Mouse (Mus musculus) A20 (cell line): ENCODE measurements around the gene Polr1c.

Source experiments
- DNase-seq: peaks from one replicate; pipeline ENCODE4 v3.0.0-alpha.2; 2011; ENCODE audit warnings: low read depth, low spot score

Polr1c gene

DNA sequence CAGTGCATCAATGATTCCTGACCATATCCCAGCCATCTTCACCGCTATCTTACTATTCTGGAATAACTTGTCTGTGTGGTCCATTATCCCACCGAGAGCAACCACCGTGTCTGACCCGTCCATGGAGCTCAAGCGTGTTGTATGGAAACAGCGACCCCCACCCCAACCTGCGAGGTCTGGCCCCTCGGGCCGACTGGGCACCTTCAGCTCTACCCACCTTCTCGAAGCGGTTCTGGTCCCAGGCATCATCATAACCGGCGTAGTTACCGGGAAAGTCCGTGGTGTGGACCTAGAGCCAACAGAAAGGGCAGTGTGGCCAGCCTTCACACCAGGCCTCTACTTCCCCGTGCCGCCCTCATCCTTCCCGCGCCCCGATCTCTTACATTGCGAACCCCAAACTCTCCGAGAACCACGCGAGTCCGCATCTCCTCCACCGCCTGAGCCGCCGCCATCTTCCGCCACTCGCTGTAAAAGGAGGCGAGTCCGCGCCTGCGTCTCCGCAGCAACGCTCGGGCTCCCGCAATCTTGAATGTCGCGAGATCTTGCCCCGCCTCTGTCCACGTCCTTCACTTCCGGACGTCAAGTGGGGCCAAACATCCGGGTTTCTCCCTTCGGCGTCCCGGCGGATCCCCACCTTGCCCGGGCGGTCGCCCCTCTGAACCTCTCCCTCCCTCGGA, at the start of gene Polr1c, which contains the start of gene Yipf3:
Polr1c (minus strand) TSS at position 543 of the 677 bp plus-strand sequence.
Yipf3 (plus strand) TSS at position 569 of the 677 bp plus-strand sequence.
- DNase-seq: peak; percentile 94

DNA sequence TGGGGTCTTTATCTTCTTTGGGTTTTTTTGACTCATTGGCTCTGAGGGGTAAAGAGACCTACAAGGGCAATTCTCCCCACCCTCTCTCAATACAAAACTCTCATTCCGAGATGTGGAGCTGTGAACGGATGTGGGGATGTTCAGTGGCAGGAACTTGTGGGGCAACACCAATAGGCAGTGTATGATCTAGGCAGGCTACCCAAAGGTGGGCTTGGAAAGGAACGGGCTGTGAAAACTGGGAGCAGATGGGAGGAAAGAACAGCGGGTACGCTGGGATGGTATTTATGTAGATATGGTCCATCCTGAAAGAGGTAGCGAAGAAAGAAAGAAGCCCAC, 49.1 kb upstream of the Polr1c start:
- no peak for DNase-seq

DNA sequence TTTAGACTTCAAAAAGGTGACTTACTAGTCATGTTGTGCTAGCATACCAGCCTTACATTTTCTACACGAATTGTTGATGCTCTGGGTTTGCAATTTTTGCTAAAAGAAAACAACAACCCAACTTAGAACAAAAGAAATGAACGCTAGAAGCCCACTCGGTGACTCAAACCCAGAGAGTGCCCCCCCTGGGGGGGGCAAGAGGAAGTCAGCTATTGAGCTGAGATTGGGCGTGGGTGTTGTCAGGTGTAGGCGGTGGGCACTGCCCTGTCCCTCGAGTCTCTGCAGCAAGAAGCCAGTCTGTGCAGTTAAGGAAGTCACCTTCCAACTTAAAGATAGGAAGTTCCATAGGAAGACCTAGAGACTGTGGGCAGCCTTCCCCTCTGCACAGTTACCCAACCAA, 48.7 kb upstream of the Polr1c start:
- DNase-seq: peak; percentile 14

DNA sequence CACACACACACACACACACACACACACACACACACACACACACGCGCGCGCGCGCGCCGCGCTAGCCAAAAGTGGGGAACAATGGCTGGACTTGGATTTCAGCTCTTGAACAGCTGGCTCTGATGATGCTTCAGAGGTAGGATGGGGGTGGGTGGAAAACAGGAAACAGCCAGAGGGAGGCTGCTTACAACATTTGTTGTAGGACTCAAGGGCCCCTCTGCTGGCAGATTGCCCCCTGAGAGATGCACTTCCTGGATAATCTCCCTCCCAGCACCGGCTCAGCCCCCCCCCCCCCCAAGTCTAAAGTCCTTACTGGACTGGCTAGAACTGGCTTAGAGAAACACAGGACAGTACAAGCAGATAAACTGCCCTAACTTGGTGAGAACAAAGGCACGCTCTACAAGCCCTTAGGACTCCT, 39.8 kb upstream of the Polr1c start:
- DNase-seq: no peak

DNA sequence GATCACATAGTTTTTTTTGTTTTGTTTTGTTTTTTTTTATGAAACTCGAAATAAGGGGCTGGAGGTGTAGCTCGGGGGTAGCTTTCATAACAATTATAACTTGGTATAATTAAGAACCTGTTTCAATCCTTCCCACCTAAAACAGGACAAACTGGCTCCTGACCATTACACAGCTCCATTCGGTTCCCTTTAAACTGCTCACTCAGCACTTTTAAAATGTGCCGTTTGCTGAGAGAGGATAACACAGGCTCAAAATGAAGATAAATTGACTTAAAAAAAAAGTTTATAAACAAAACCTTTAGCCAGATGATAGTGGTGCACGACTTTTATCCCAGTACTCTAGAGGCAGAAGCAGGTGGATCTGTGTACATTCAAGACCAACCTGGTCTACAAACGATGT, 37.6 kb upstream of the Polr1c start:
- DNase-seq: no peak

DNA sequence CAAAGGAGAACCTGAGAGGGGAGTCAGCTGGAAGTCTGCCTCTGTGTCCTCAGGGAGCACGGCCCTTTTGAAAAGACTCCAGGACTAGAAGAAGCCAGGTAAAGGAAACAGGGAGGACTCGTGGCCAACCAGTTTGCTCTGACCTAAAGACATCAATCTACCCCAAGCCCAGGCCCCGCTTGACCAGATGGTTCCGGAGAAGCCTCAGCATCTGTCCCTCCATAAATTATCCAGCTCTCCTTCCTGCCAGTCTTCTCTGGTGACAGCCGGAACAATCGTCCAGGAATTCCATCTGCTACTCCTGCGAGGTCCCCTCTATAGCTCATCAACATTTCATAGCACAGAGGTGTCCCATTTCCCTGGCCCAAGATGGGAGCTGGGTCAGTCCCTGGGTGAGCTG, 36.8 kb upstream of the Polr1c start:
- DNase-seq: no peak

DNA sequence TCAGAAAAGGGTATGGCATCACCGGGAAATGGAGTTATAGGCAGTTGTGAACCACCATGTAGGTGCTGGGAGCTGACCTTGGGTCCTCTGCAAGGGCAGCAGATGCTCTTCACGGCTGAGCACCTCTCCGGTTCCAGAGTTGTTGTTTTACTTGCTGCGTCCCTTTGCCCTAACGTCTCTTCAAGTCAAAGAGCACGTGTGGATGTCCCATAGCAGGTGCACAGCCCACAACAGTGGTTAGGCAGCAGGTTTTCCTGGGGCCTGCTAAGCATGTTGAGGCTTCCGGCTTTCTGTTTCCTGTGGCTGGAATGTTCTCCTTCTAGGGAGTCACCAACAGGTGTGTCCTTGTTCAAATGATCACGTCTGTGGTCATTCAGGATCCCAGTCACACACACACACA, 36.1 kb upstream of the Polr1c start:
- DNase-seq: no peak

DNA sequence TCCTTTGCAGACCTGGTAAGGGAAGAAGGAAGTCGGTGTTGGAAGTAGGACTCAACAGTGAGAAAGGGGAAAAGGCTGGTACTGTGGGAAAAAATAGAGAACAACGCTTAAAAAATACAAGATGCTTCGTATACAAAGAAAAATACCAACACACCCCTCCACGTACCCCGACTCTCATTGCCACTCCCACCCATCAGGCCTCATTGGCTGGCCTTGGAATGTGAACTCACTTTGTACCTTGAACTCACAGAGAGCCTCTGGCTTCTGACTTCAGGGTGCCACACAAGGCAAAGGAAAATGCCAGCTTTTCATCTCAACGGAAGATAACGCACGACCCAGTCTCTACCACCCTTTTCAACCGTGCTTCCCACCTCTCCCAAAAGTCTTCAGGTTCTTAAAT, 35.3 kb upstream of the Polr1c start:
- DNase-seq: no peak

DNA sequence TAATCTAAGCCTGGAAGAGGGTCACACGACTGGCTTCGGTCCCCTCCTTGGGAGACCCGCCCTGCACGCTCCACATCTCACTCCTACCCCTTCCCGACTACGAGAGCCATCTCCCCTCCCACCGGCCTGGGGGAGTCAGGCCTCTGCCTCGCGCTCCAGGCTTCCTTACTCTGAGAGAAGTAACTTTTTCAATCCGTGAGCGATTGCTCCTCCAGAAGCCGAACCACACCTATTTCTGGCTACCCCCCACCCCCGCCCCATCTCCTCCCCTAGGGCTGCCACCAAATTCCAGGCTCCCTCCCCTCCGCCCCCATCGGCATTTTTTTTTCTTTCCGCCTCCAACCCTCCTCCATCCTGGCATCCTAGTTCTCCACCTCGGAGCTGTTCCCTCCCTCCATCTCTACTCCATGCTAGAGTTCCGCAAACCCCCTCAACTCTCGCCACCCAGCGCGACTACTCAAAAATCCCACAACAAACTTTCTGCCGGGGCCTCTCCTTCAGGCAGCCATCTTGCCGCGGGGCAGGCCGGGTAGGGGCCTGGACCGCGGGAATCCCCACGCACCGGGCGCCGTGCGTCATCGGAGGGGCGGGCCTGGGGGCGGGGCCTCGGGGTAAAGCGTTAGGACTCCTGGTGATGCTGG, 34.7 kb upstream of the Polr1c start, which contains the start of gene Tjap1:
Tjap1 (minus strand) TSS at position 544 of the 641 bp plus-strand sequence.
- peak; percentile 85 for DNase-seq

DNA sequence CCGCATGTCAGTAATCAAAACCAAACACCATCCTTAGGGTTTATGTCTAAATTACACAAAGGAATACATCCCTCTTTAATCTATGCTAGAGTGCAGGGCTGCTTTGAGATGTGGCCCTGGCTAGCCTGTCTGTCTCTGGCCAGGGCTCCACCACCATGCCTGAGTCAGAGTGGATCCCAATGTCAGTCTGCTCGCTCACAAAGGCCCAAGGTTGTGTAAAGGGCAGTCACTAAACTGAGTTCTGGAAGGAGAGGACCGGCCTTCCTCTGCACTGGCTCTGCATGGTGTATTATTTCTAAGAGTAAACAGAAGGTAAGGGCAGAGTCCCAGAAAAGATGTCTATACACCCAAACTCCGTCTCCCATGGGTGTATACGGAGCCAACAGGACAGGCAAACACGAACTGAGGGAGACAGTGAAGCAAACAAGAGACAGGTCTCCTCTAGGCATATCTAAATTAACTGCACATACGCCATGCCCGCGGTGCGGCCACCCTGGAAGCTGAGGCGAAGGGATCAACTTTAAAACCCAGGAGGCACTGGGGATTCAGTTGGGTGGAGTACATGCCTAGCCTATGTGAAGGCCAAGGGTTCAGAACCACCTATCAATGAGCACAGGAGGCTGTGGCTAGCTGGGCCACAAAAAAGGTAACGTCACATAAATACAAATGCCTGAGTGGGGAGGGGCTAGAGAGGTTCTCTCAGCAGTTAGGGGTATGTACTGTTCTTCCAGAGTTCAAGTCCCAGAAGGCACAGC, 30.3 kb upstream of the Polr1c start:
- DNase-seq: no peak

DNA sequence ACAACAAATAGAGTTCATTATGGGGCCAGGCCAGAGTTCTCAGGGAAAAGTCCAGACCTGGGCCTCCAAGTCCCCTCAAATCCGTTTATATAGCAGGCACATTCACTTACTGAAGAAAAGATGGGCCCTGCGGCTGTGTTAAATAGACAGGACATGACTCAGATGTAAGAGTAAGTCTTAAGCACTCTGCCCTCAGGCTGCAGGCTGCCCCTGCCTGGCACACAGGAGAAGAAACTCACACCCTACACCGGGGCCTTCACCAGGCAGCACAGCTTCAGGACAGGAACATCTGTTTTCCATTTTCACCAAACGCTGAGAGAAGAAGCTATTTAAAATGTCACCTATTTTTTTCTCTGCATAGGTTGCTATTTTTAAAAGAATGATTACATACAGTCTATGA, 29.7 kb upstream of the Polr1c start:
- DNase-seq: no peak

DNA sequence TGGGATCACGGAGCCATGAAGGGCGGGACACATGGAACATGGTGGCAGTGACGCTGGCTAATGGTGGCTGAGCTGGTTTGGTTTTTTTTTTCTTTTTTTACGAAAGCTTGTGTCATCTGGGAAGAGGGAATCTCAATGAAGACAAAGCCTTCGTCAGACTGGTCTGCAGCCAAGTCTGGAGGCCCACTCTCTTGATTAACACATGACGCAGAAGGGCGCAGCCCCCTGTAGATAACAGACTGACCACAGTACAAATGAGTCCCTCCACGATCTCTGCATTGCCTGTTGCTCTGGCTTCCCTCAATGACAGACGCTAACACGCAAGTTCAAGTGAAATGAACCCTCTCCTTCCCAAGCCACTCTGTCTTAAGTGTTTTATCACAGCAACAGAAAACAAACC, 27.7 kb upstream of the Polr1c start:
- DNase-seq: no peak

DNA sequence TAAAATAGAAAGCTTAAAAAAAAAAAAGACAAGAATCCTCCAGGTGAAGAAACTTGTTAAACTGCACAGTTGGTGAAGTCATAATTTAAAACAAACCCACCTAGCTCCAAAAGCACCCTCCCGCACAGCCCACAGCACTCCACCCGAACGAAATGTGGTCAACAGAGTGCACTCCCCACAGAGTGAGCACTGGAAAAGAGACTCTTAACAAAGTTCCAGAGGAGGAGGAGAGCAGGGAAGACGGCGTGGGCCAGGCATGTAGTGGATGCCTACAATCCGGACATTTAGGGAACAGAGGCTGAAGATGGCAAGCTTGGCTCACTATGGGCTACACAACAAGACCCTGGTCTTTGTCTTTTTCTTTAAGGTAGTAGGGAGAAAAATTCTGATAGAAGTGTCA, 27.2 kb upstream of the Polr1c start:
- DNase-seq: no peak

DNA sequence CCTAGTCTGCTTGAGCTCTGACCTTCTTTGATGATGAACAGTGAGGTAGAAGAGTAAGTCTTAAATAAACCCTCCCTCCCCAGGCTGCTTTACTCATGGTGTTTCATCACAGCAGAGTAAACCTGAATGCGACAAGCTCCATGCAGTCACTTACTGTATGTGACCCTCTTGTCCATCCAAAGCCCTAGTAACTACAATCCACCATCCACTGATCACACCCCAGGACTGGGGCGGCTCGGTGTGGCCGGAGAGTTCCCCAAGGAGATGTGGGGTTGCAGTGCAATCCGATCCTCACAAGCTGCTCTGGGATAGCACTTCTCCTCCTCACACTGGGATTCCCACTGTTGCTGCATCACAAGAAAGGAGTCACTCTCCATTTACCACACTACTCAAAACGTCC, 26.6 kb upstream of the Polr1c start:
- DNase-seq: no peak

DNA sequence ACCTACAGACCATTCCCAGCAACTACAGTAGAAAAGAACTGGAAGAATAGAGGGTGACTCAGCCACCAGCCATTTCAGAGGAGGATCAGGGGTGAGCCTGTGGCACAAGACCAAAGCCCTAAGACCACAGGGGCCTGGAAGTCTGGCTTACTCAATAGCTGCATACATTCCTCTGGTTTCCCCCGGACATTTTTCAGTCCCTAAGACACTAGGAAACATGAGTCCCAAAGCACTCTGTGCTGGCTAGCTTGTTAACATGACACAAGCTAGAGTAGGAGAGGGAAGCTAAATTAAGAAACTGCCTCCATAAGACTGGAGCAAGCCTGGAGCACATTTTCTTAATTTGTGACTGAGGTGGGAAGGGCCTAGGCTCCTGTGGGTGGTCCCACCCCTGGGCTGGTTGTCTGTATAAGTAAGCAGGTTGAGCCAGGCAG, 26.0 kb upstream of the Polr1c start:
- DNase-seq: no peak

DNA sequence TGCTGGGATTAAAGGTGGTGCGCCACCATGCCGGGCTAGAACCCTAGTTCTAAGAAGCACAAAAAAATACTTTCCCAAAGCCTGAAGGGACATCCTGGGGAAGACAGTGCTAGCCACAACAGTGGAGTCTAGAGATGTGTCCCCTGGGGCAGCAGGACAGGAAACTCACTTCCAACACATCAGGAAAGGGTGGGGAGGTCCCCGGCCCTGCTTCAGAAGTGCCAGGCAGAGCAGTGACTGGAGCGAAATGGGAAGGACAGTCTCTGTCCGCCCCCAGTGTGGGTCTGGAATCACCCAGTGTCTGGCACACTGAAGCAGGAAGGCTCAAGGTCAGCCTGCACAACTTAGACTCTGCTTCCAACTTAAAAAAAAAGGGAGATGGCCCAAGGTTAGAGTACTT, 24.8 kb upstream of the Polr1c start:
- no peak for DNase-seq

DNA sequence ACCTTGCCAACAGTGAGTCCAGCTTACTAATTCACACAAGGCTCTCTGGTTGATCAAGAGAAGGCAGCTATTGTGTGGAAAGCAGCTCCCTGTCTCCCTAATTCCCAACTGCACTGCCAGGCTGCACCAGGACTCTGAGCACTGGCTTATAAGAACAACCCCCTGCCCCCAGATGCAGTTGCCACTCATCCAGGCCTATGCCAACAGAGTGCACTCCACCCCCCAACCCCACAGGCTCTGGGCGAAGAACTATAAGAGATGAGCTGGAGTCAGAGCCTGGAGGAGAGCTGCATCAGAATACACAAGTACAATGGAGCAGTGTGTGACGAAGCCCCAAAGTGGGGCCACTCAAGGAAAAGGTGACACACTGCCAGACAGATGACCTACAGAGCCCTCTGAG, 24.2 kb upstream of the Polr1c start:
- DNase-seq: no peak

DNA sequence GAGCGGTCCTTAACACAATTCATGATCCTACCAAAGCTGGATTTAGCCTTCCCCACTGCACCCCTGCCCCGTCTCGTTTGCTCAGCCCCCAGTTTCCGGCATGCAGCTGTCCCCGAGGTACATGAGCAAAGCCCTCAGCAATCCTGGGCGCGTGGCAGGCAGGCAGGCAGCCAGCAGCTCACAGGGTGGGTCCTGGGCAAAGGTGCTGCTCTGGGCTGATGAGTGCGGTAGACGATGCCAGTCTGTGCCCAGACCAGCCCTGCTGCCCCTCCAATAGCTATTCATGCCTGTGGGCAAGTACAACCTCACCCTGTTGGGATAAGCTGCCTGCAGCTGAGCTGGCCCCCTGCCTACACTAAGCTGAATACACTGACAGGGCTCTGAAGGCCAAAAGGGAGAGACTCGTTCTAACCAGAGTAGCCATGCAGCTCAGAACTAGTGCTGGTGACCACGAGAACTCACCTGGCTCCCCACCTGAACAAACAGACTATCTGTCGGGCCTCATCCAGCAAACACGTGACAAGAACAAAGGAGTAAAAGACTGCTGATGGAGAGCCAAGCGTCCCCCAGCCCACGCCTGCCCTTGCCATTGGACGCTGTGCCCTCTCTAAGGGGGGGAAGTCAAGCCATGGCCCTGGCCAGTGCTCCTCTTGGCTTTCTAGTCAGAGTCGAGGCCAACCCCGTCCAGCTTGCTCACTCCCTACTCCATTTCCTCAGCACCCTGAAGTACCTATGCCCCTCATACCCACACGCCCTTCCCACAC, 22.1 kb upstream of the Polr1c start:
- no peak for DNase-seq

DNA sequence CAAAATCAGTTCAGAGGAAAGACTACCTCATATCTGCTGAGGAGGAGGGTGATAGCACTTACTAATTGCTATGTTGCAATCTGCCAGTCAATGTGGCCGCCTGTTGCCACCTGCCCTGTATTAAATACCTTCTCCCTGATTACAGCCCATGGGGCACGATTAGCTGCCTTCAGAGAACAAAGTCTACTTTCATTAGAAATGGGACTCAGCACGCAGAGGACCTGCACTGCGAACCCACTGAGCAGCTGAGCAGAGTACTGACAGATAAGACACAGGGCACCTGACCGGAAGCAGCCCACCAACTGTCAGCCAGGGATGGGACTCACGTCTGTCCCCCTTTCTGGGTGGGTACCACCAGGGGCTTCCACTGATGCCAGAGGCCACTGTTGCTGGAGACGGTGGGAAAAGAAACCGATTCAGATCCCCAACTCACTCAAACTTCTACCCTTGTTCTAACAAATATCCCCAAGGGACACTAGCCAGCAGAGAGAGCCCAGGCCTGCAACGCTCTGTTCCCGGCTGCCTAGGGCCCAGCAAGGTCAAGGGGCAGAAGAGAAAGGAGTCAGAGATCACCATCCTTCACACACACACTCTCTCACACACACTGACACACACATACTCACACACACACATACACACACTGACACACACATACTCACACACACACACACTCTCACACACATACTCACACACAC, 20.3 kb upstream of the Polr1c start:
- no peak for DNase-seq

DNA sequence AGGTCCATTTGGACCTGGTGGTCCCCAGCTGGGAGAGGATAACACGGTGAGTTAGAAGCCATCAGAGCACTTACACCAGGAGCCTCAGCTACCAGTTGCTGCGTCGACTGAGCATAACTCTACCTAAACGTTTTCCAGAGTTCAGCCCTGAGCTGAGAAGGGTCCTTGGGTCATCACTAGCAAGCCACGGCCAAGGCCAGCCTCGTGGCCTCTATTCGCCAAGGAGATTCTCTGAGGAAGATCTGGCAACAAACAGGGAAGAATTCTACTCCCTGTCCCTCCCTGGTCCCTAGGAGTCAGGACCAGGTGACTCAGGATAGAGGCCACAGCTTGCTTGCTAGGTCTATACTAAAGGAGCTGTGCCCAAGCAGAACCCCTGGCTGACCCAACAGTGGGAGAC, 19.7 kb upstream of the Polr1c start:
- DNase-seq: no peak

DNA sequence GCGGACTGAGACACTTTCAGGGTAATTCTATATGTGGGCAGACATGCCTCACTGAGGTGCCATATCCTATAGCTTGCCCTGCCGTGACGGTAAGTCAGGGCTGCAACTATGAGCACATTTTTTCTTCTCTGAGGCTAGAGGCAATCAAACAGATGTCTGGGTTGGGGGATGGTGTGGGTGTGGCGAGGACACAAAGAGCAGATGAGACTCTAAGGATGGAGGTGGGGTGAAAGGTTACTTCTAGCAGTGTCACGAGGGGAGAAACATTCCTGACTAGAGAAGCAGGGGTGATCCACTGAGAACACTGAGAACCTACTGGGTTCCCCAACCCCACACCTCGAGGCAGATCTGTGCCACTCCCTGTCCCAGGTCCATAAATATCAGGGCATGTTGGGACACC, 19.1 kb upstream of the Polr1c start:
- DNase-seq: no peak
